Mouse (Mus musculus) WW6 (cell line): ENCODE results near the gene Tbl2.

Experiments used
- DNase-seq: peaks from one replicate; pipeline ENCODE4 v3.0.0-alpha.2; 2013; ENCODE audit warnings: low read depth, low spot score

Gene Tbl2

DNA sequence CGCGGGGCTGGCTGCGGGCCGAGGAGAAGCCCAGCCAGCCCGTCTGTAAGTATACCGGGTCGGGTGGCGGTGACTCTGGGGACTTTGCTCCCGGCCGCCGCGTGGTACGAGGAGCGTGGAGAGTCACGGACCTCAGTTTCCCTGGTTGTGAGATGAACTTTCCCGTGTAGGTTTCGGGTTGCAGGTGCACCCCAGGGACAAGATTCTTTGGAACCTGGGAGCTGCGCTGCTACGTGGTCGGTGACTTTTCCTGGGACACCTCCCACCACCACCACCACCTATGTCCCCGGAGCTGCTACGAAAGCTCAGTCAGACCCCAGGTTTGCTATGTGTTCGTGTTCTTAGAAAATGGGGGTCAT lies 342 bp downstream of the Tbl2 start:
- no peak for DNase-seq

DNA sequence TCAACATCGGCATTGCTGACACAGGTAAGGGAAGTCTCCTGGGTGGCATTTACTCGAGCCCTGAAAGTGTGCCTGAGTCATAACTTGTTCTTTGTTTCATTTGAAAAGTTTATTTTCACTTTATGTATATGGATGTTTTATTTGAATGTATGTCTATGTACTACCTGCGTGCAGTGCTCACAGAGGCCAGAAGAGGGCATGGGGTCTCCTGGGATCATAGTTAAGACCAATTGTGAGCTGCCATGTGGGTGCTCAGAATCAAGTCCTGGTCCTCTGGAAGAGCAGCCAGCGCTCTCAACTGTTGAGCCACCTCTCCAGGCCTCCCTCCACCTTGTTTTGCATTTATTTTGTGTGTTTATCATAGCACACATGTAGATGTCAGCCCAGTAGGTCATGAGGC lies 7.0 kb downstream of the Tbl2 start:
- no peak for DNase-seq

DNA sequence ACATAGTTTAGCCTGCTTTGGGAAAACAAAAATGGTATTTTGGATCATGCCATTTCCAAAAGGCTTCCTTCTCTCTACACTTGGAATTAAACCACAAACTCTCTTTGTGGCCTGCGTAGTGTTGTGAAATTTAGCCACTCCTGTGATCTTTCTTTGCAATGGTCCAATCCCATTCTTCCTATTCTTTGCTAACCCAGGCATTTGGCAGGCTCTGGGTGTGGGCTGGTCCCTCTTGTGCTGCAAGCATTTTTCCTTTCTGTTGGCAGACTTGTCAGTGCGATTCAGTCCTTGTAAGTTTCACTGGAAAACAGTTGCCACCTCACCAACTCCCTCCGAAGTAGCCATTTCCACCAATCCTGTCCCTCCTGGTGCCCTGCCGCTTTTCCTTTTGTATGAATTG lies 11.8 kb downstream of the Tbl2 start:
- no peak for DNase-seq

DNA sequence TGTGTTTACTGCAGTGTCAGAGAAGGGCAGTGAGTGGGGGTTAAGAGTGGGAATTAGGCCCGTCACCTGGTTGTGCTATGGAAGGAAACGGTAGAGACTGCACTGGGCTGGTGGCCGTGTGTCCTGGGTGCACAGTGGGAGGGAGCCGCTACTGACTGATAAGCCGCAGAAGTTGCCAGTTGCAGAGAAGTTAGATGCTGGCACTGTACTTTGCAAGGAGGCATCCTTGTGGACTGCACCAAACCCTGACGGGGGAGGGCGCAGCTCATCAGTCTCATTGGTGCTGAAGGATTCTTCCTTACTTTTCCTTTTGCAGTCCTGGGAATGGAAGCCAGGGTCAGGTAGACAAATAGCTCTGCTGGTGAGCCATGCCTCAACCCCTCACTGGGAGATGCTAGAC lies 12.2 kb downstream of the Tbl2 start:
- no peak for DNase-seq

DNA sequence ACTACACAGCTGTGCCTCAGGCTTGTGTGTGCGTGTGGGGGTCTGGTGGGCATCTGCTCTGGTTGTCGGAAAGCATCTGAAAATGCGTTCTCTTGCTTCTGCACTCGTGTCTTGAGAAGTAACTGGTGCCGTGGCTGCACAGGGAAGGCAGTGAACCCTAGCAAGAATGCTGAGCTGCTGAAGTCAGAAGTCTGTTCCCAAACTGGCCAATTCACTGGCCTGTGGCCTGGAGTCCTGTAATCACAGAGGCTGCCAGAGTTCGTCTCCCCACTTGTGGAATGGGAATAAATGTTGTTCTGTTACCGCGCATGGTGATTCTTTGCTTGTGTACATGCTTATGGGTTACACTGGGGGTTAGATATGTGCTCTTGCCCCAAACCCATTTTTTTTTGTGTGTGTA lies 12.9 kb downstream of the Tbl2 start:
- DNase-seq: no peak

DNA sequence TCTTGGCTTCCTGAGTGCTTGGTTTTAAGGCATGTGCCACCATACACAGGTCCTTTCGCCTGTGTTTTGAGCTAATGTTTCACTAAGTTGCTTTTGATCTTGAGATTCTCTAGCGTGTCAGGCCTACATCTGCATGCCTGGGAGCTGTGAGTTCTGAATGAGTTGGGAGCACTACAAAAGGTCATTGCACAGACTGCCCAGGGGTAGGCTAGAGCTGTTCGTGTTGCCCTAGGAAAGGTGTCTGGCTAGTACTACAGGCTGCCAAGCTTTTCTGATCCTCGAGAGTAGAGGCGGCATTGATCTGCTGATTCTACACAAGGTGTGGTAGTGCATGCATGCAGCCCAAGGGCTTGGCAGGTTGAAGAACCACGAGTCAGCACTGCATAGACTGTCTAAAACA lies 13.4 kb downstream of the Tbl2 start:
- DNase-seq: no peak

DNA sequence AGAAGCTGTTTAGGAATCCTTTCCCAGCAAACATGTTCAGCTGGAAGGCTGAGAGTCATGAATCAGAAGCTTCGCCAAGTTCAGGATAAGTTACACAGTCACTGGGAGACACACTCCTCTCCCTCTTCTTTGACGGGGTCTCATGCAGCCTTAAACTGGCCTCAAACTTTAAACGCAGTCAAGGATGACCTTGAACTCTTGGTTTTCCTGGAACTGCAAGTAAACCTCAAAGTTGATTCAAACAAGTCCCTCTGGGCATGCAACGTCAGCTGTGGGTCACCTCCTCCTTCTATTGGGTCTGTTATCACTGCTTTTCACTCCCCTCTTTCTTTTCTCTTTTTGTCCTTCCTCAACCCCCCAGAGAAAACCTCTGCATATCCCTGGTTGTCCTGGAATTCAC lies 17.5 kb downstream of the Tbl2 start:
- DNase-seq: no peak

DNA sequence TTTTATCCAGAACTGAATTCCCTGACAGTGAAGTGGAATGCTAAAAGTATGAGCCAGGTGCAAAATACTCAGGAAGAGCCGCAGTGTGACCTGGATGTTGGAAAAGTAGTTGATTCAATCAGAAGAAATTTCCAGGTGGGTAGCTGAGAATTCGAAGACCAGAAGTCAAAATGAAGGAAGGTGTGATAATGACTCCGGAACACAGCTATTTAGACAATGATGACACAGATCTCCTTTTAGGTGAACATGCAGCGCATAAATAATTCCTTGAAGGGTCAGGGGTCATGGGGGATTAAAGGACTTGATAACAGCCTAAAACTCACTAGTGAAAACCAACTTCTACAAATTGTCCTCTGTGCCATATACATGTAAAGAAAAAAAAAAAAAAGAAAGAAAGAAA lies 18.0 kb downstream of the Tbl2 start:
- DNase-seq: no peak

DNA sequence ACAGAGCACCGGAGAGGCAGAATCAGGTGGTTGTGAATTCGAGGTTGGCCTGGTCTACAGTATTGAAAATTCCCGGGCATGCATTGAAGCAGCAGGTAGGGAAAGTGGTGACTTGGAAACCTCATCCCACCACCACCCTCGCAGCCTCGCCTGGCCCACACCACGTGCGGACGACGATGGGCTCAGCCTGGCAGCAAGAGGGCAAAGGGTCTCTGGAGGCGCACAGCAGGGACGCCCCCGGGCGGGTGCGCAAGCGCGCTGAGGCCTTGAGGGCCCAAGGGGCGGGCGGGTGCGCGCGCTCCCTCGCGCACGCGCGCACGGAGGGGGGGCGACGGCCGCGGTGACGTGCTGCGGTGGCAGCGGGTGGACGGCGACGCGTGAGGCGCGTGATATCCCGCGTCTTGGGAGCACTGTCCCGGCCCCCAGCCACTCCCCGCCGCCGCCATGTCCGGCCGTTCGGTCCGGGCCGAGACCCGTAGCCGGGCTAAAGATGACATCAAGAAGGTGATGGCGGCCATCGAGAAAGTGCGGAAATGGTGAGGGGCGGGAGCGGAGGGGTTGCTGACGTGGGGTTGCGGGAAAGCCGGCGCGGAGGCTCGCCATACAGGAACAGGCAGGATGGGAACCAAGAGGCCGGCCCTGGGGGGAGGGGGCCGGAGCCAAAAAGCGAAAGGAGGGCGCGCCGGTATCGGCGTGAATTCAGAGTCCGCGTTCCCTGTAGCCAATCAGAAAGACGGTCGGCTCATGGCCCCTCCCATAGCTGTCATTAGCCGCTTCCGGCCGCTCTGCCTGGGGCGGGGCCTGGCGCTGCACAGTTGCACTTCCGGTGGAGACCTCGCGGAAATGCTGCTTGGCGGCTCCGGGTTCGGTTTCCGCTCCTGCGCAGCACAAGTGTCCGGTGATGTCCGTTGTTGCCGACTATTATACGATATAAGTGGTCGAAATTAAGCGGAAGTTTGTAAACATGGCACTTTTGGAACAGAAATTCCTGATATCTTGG lies 18.9 kb downstream of the Tbl2 start, which contains the start of gene Bcl7b:
Gene Bcl7b, plus strand, starts transcription at position 221 of the 1,000 bp plus-strand sequence.
- peak; percentile 91 for DNase-seq

DNA sequence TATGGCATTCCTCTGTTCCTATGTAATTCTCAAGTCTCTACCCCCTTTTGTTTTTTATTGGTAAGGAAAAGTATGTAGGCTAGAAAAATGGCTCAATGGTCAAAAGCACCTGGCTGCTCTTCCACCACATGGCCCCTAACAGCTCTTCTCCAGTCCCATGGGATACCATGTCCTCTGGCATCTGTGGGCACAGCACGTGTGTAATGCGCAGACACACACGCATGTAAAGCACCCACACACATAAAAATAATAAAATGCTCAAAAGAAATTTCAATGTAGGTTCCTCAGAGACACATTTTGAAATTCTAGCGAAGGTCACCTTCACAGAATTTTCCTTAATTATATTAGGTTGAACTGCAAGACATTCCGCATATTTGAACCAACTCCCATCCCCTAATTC lies 20.0 kb downstream of the Tbl2 start:
- DNase-seq: no peak

DNA sequence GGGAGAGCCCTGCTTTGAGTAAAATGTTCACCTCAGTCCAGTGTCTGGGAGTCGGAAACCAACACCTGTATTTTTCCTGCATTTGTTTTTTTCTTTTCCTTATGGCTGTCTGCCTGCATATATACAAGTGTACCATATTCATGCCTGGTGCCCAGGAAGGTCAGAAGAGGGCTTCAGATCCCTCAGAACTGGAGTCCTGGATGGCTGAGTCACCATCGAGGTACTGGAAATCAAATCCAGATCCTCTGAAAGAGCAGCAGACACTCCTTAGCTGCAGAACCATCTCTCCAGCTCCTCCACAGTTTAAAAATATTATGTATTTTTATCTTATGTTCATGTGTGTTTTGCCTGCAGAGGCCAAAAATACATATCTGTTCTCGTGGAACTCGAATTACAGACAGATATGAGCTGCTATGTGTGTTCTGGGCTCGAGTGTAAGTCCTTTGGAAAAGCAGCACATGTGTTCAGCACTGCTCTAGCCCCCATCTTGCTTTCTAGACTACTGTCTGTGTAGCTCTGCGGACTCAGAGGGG lies 22.3 kb downstream of the Tbl2 start:
- no peak for DNase-seq

DNA sequence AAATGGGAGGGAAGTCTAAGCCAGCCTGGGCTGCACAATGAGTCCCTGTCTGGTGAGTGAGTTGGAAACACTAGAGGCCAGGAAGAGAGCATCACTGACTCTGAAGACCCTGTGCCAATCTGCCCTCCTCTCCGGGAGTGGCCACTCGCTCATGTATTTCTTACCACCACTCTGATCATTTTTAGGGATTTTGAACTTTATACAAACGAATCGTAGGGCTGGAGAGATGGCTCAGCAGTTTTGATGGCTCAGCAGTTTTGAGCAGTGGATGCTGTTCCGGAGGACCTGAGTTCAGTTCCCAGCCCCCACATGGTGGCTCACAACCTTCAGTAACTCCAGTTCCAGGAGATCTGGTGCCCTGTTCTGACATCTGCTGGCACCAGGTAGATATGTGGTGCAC lies 23.5 kb downstream of the Tbl2 start:
- no peak for DNase-seq

DNA sequence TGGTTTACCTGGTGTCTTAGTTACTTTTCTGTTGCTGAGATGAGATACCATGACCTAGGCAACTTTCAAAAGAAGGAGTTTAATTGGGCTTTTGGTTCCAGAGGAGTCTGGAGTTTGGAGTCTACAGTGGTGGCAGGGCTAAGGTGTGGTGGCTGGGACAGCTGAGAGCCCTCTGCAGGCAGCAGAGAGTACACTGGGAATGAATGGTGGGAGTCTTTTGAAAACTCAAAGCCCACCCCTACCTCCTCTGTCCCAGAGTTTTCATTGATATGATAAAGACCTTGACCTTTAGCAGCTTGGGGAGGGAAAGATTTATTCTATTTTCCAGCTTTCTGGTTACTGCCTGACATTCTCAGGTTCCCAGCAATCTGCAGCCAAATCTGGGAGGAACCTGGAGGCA lies 25.6 kb downstream of the Tbl2 start:
- no peak for DNase-seq

DNA sequence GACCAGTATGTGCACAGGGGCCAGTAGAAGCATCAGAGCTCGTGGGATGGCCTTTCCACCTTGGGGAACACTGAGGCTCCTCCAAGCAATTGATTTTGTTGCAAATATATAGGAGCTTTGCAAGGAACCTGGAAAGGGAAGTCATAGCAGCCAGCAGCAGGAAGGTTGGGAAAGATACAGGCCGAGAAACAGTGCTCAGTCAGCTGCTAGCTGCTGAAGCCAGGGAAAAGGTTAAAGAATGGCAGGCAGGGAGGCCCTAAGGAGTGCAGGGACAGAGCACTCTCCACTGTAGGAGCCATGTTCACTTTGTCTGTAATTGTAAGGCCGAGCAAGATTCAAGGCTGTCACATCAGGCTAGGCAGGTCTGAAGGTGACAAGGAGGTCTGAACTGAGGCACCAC lies 29.1 kb downstream of the Tbl2 start:
- DNase-seq: no peak

DNA sequence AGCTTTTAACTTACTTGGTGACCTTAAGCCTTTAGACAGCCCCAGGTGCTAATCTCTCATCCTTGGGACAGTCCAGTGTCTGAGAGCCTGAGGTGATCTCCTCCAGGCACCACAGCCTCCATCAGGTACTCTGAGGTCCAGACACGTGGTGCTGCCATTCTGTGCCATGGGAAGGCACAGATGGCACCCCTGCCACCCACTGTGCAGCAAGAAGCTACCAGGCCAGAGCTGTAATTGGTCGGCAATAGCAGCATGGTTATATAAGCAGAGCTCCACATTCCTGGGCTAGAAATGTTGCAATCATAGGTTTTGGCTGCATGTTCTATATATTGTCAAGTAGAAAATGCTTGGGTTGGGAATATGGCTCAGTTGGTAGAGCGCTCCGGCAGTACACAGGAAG lies 29.5 kb downstream of the Tbl2 start:
- DNase-seq: no peak

DNA sequence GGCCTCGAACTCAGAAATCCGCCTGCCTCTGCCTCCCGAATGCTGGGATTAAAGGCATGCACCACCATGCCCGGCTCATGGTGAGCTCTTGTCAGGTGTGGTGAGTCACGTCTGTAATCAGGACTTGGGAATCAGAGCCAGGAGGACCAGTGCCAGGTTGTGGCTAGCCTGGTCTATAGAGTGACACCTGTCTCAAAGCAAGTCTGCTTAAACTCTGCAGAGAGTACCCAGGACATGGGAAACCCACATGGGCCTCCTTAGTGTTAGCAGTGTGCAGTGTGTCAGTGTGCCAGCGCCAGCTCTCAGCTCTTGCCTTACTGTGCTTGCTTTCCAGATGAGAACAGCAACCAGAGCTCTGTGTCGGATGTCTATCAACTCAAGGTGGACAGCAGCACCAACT lies 30.2 kb downstream of the Tbl2 start:
- DNase-seq: no peak

DNA sequence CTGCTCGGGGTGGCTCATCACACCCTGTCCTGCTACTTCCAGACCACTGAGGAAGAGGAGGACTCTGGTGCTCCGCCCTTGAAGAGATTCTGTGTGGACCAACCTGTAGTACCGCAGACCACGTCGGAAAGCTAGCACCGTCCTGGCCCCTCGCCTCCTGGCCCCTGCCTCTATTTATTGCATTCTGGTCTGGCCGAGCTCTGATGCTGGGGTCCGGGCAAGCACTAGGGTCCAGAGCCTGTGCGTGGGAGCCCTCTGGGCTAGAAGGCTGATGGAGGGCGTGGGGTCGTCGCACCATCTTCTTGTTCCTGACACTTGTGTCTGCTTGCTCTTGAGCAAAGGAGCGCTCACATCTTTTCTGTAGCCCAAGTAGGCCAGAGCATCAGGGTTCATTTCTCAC lies 31.3 kb downstream of the Tbl2 start:
- no peak for DNase-seq

DNA sequence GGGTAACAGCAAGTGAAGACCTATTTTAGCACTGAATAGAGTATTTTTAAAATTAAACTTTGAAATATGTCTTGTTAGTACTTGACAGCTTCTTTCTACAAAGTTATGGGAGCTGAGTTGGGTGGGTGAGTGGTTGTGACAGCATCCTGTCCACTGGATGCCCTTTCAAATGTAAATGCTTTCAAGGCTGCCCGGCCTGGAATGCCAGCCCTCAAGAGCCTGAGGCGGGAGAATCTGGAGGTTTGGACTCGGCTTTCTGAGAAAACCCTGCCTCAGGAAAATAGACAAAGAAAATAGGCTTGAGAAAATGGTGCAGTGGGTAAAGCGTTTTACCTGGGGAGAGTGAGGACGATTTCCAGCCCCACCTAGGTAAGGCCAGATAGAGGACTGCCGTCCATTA lies 32.3 kb downstream of the Tbl2 start:
- DNase-seq: no peak

DNA sequence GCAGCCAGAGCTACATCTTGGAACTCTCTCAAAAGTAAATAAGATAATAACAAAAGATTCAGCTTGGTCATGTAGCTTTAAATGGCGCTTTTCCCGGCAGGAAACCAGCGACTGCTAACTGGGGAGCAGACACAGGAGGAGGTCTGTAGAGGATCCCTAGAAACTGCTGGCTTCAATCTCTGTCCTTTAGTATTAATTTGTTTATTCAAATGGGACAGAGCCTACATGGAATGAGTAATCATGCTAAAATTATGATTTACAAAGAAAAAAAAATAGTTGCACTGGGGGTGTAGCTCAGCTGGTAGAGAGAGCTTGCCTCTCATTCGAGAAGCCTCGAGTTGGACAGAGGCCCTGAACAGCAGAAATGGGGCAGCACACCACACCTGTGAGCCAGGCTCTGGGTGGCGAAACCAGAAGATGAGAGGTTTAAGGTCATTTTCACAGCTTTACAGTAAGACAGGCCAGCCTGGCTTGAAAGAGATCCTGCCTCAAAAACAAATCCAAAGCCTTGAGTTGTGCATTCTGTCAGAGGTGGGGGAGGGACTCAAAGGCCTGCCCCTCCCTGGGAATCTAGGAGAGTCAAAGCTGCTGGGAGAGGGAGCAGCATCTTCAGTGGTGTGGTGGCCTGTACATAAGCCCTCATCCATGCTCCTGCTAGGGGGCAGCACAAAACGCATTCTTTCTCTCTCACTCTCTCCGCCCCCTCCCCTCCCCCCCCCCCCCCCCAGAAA lies 33.8 kb downstream of the Tbl2 start:
- DNase-seq: no peak

DNA sequence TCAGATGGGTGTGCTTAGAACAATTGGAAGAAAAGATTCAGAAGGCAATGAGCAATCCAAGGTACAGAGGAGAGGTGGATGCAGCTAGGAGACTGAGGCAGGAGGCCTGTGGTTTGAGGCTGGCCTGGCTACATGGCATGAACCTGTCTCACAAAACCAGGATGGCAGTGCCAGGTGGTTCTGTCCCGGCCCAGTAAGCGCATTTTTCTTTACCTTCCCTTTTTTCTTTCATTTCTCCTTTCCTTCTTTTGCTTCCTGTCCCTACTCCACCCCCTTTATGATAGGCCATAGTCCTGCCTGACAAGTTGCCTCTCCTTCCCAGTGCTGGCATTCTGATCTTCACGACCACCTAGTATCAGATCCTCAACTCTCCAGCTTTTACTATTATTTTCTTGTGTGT lies 35.6 kb downstream of the Tbl2 start:
- no peak for DNase-seq

DNA sequence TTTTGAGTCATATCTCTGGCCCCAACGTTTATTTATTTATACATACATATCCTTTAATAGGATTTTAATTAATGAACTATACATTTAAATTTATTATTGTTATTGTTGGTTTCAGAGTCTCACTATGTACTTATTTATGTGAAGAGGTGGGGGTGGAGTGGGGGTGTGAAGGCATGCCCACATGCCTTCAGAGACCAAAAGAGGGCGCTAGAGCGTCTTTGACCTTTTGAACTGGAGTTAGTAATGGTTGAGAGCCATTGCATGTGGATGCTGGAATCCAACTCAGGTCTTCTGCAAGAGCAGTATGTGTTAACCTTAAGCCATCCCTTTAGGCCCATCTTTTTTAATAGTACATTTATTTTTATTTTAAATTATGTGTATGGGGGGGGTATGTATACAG lies 36.1 kb downstream of the Tbl2 start:
- no peak for DNase-seq

DNA sequence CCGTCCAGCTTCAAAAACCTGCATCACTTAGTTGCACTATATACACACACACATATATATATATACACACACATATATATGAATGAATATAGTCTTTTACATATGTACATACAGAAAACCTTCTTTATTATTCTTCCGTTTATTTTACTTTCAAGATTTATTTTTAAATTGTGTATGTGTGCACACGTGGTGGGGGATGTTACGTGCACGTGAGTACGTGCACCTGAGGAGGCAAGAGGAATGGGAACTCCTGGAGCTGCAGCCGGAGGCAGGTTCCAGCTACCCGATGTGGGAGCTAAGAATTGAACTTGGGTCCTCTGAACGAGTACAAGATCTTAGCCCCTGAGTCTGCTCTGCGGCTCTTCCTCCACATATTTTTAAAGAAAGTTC lies 36.8 kb downstream of the Tbl2 start:
- DNase-seq: no peak
